Mouse (Mus musculus): ENCODE data around the gene Chek1. TPM values are rescaled to one million over a fixed set of nuclear protein-coding genes. Genes with fewer than 3 reads are reported as not detected.

The Chek1 gene
- total and polyA plus RNA-seq, 2 experiments from 2014 or later: 4.3 to 5.1 TPM

- ATAC-seq (no peak), DNase-seq (ENCODE audit: low spot score) (peak; percentile 2)
- Histone ChIP-seq H3K4me1 (ENCODE audit: insufficient read depth, low read length) (no peaks in the 10 kb centered on the region), H3K27ac (no peak overlapping the region), H3K36me3 (ENCODE audit: insufficient read depth, low read length) (no peaks in the 10 kb centered on the region), H3K9ac (replicated peaks; ENCODE audit: low read length) (no peak overlapping the region), H3K9me3 (ENCODE audit: low read length) (no peaks in the 10 kb centered on the region), H3K27me3 (ENCODE audit: insufficient read depth, low read length) (no peaks in the 10 kb centered on the region), H3K4me3 (ENCODE audit: low read length) (no peak overlapping the region), H3K4me2 (ENCODE audit: low read depth, low read length) (no peak overlapping the region)
- TF ChIP-seq CTCF (IDR thresholded peaks at IDR 0.05; ENCODE audit: low read depth): no peak
- WGBS: 61% methylated on average over 2 of the region's 2 CpGs
Measured at GRCm38 (mm10) chr9:36681424-36681823, 45.4 kb downstream of the Chek1 start.

Other genes starting within 250 kb of the Chek1 start
- not detected in 2 replicates for gene Gm5615, start 185.1 kb downstream of the Chek1 start, total RNA-seq (2014; rRNA removed)
- gene Gm5615, start 185.1 kb downstream of the Chek1 start, polyA plus RNA-seq (2015; fragmentation: Nextera tagmentation; extraction: Ambion mirVana): not detected in 2 replicates
- not detected in 2 replicates for gene Gm17689, start 144.4 kb downstream of the Chek1 start, total RNA-seq (2014; rRNA removed)
- gene Gm17689, start 144.4 kb downstream of the Chek1 start, polyA plus RNA-seq (2015; fragmentation: Nextera tagmentation; extraction: Ambion mirVana): not detected in 2 replicates
- not detected in 2 replicates for gene A630095E13Rik, start 83.7 kb downstream of the Chek1 start, total RNA-seq (2014; rRNA removed)
- not detected in 2 replicates for gene A630095E13Rik, start 83.7 kb downstream of the Chek1 start, polyA plus RNA-seq (2015; fragmentation: Nextera tagmentation; extraction: Ambion mirVana)
- gene Acrv1, start 33.8 kb downstream of the Chek1 start, total RNA-seq (2014; rRNA removed): not detected in 2 replicates
- gene Acrv1, start 33.8 kb downstream of the Chek1 start, polyA plus RNA-seq (2015; fragmentation: Nextera tagmentation; extraction: Ambion mirVana): not detected in 2 replicates
- 67.4 and 80.1 TPM in 2 replicates for gene Stt3a, start 40.6 kb upstream of the Chek1 start, total RNA-seq (2014; rRNA removed)
- gene Stt3a, start 40.6 kb upstream of the Chek1 start, polyA plus RNA-seq (2015; fragmentation: Nextera tagmentation; extraction: Ambion mirVana): 74.1 and 81.1 TPM in 2 replicates
- 85.0 and 93.2 TPM in 2 replicates for gene Ei24, start 70.3 kb upstream of the Chek1 start, total RNA-seq (2014; rRNA removed)
- gene Ei24, start 70.3 kb upstream of the Chek1 start, polyA plus RNA-seq (2015; fragmentation: Nextera tagmentation; extraction: Ambion mirVana): 105 and 107 TPM in 2 replicates
- 237 and 300 TPM in 2 replicates for gene Fez1, start 94.8 kb upstream of the Chek1 start, total RNA-seq (2014; rRNA removed)
- 464 and 483 TPM in 2 replicates for gene Fez1, start 94.8 kb upstream of the Chek1 start, polyA plus RNA-seq (2015; fragmentation: Nextera tagmentation; extraction: Ambion mirVana)